Mouse (Mus musculus) neural tube, embryonic 10.5 days (tissue): ENCODE measurements at regions not wholly inside any gene's neighbourhood (a gene's known extent, or its start where the extent isn't known, plus 50 kb on each side); places are given as distances from the start of the nearest gene placed in this dataset.
A peak's percentile ranks its signal among the peaks of the same experiment; 100 is the strongest.

ENCODE experiments used
- DNase-seq: peaks from one replicate; pipeline ENCODE4 v3.0.0-alpha.2; 2017; ENCODE audit warnings: low spot score; ENCODE audit errors: extremely low spot score

- no peak for DNase-seq
Measured at GRCm38 (mm10) chr17:10079853-10080650, 239.6 kb downstream of the Qk start.

DNA sequence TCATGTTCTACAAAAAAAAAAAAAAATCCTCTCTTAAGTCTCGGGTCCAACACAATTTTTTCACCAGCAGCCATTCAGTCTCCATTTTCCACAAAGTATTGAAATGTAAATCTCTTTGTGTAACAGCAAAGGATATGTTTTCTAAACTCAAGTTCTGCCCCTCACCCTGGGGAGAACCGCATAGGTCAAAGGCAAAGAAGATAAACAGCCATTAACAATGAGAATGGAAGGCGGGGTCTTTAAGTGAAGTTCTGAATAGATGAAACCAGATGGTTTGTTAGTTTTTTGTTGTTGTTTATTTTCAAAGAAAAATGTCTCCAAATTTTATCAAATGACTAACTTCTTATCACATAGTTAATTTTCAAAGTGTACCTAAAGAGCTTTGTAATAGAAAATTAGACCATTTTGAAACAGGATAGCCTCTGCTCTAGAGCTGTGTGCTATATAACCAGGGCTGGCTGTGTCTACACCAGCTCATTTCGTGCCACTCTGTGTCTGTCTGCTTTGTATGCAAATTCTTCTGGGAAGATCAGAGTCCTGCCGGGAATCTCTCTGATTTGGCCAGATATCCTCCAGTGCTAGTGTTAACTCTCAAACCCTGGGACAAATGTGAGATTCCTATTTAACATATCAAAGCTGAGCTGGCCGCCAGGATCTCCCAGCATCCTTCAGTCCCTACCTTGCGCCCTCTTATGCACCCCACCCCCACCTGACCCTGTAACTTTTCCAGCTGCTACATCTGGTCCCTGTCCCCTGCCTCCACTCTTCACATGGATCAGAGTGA lies 240.9 kb downstream of the Qk start:
- no peak for DNase-seq

GRCm38 (mm10) chr17:10073301-10073700 lies 246.4 kb downstream of the Qk start:
- no peak for DNase-seq

- DNase-seq: no peak
Measured at GRCm38 (mm10) chr17:10069251-10069650, 250.4 kb downstream of the Qk start.

DNA sequence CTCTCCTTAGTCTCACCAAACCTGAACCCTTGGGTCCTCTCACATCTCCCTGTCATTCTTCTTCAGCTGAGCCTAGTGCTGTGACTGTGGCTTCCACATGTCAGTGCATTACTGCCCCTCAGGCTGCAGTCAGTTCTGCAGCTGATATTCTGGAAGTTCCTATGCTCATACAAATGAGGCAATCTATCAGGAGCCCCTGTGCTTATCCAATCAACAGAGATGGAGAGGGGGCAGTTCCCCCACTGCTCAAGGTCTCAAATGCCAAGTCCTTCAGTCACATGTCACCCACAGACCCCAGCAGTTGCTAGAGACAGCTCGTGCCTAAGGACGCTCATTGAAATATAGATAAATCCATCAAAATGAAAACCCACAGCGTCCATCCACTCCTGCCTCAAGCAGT lies 254.5 kb downstream of the Qk start:
- no peak for DNase-seq

- DNase-seq: no peak
Measured at GRCm38 (mm10) chr17:10062546-10063100, 257.0 kb downstream of the Qk start.

DNA sequence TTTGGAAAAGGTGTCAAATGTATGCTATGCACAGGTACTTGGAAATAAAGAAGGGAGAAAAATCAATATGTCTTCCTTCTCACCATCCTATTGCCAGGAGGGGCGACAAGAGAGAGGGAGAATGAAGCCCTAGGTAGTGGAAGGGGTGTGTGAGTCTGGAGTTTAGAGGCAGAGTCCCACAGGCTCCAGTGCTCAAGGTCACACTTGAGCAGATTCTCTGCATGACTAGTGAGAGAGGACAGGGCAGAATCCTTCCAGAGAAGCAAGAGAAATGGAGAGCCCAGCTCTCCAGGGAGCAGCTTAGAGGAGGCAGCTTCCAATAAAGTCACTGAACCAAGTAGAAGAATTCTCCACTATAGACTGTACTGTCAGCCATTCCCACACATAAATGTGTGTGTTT lies 261.9 kb downstream of the Qk start:
- no peak for DNase-seq

DNA sequence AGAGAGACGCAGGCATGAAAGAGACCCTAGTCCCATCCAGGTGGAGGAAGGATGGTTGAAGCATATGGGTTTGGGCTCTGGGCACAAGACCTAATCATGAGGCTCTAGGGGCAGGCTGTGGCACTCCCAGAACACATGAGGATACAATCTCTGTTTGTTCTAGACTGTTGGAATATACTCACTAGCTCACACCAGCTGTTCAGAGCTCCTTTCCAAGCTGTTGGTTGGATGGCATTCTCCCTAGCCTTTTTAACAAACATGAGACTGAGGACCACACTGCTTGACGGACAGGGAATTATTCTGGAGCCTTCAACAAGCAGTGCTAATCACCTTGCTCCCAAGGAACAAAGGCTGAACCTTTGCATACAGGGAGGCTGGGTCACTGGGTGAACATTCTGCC lies 263.6 kb downstream of the Qk start:
- DNase-seq: no peak

DNA sequence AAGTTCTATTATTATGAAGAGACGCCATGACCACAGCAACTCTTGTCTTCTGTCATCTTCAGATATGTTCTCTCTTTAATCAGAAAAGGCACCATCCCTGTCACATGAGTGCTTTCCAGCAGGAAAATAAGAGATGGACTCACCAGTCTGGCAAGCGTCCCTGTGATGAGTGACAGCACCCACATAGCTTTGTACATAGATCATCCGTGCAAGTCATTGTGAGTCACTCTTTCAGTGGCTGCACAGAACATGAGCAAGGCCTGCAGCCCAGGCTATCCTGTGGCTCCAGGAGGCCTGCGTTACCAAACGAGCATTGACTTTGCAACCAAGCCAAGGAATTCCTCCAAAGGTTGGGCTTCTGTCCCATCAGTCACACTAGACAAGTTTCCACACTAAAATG lies 265.3 kb downstream of the Qk start:
- DNase-seq: no peak

GRCm38 (mm10) chr17:10044336-10044735 lies 275.3 kb downstream of the Qk start:
- DNase-seq: no peak

- DNase-seq: no peak
Measured at GRCm38 (mm10) chr17:10042042-10042652, 277.5 kb downstream of the Qk start.

DNA sequence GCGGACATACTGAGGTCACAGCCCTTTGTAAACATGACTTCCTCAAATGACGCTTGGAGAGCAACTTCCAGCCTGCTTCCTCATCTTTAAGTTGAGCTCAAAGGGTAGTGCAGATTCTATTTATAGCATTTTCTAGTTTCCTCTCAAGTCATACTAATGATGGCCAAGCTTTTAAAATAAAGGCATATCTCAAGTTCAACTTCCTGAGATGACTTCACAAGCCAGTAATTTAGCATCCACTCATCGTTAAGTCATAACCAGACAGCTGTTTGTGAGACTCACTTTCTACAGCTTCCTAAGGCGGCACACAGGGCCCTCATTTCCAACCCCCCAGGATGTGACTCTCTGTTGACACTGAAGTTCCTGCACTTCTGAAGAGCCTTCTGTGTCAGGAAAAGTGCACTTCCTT lies 278.7 kb downstream of the Qk start:
- DNase-seq: no peak

DNA sequence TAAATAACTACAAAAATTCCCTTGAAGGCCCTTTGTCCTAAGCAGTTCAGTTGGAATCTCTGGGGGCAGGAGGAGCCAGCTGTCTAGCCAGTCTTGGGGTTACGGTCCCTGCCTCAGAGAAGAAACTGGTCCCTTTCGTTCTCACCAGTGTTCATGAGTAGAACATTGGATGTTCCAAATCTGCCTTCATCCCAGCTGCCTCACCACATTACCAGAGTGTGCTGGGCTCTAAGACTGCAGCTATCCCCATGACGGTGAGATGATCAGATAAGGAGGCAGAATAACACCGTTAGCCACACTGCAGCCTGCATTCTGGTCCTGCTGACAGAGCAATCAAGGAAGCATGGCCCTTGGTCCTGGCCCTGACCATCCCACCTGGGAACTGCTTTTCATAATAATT lies 279.3 kb downstream of the Qk start:
- DNase-seq: no peak

DNA sequence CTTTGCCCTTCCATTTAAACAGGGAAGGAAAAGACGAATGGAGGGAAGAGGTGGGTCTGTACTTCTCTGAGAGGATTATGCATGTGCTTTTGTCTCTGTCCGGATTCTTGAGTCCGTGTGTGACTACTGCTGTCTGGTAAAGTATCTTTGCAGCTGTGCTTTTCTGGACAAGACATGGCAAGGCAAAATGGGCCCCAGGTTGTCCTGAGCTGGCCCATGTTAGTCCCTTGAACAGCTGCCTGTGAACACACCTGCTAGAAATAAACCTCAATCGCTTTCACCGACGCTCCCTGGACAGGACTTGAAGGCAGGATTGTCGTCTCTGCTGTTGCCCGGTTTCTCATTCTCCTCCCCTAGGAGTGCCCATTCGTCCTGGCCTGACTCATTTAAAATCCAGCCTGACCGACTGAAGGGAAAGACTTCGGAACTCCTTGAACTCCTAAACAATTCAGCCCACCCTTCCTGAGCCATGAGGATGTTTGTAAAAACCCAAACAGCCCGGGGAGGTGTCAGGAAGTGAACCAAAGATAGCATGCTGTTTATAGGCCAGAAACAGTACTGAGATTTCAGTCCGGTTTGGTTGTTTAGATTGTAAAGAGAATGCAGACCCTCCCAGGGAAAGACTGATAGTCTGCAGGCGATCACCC lies 281.7 kb downstream of the Qk start:
- DNase-seq: no peak

GRCm38 (mm10) chr17:10033510-10033909 lies 286.1 kb downstream of the Qk start:
- no peak for DNase-seq

GRCm38 (mm10) chr17:10031033-10031432 lies 288.6 kb downstream of the Qk start:
- DNase-seq: no peak

- no peak for DNase-seq
Measured at GRCm38 (mm10) chr17:10026770-10027169, 292.9 kb downstream of the Qk start.

DNA sequence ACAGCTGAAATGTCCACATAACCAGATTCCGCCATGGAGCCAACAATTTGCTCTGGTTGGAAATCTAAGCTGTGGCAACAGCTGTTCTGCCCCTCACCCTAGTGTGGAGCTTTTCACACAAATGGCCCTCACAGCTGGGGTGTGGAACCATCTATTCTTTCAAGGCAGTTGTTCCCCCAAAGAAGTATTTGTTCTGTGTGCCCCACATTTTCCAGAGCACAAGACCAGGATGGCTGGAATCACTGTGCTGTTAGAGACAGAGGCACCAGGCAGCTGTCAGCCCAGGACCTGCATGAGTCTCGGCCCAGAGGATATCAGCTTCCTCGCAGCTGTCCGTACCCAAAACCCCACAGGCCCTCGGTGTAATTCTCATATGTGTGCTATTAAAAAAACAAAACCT lies 294.4 kb downstream of the Qk start:
- DNase-seq: no peak

DNA sequence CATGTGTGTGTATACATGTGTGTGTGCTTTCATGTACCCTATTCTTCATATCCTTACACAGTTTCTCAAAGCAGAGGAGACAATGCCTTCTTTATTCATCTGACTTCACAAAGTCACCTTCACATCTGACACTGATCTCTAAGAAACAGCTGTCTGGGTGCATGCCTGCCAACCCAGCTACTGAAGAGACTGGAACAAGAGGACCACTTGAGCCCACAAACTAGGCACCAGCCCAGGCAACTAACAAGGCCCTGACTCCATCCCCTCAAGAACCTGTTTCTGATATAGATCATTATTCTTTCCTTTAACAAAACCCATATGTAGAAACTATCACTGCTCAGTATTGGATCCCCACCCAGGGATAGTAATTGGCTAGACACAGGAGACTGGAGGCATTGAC lies 295.3 kb downstream of the Qk start:
- no peak for DNase-seq

- DNase-seq: no peak
Measured at GRCm38 (mm10) chr17:10012161-10012560, 307.5 kb downstream of the Qk start.

DNA sequence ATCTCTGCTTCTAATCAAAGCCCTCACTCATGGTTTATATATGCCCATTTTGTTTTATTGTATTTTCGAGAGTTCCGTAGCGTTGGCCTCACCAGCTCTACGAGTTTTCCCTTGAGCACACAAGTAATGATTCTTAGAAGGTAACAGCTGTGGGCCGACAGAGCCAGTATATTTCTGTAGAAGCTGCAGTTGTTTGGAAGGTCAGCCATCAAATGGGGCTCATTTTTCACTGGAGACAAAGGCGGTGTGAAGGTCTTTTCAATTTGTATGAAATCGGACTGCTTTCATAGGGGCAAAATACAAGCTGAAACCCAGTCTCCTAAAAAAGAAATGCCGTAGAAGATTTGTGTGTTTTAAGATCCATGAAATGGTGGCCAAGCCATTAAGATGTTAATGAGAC lies 307.9 kb downstream of the Qk start:
- peak; percentile 34 for DNase-seq
